Mouse (Mus musculus) neural tube, embryonic 11.5 days (tissue): Measurements from ENCODE around the gene Gm2696. TPM values are rescaled to one million over a fixed set of nuclear protein-coding genes. Genes with fewer than 3 reads are reported as not detected.

Source experiments
- ATAC-seq: fragments of 200-750 bp; cut with Nextera tagmentation; 2 replicates; pipeline ENCODE4 v1.8.0; 2017; ENCODE audit warnings: moderate number of reproducible peaks, mild to moderate bottlenecking, moderate TSS enrichment, moderate library complexity; ENCODE audit not compliant: insufficient read depth, low FRiP score, low TSS enrichment
- DNase-seq: peaks from one replicate; pipeline ENCODE4 v3.0.0-alpha.2; 2015; ENCODE audit warnings: low spot score
- H3K27ac ChIP-seq: fragments of 300-500 bp; sonication (generic); 2 replicates; pipeline ENCODE4 v1.5.1; 2014; ENCODE audit warnings: low read depth, mild to moderate bottlenecking, low read length
- H3K27me3 ChIP-seq: fragments of 300-500 bp; sonication (generic); 2 replicates; pipeline ENCODE4 v1.6.1; 2014; ENCODE audit warnings: mild to moderate bottlenecking, low read length, mixed read lengths; ENCODE audit not compliant: control insufficient read depth, insufficient read depth
- H3K36me3 ChIP-seq: fragments of 300-500 bp; sonication (generic); 2 replicates; pipeline ENCODE4 v1.6.1; 2014; ENCODE audit warnings: mild to moderate bottlenecking, low read length, moderate library complexity, mixed read lengths; ENCODE audit not compliant: control insufficient read depth, insufficient read depth
- H3K4me1 ChIP-seq: fragments of 300-500 bp; sonication (generic); 2 replicates; pipeline ENCODE4 v1.6.1; 2014; ENCODE audit warnings: low read length, mixed read lengths; ENCODE audit not compliant: control insufficient read depth, insufficient read depth
- H3K4me2 ChIP-seq: fragments of 300-500 bp; sonication (generic); 2 replicates; pipeline ENCODE4 v1.6.1; 2014; ENCODE audit warnings: low read depth, mild to moderate bottlenecking, moderate library complexity
- H3K4me3 ChIP-seq: fragments of 300-500 bp; sonication (generic); 2 replicates; pipeline ENCODE4 v1.5.1; 2014; ENCODE audit warnings: low read depth, low read length
- H3K9ac ChIP-seq: fragments of 300-500 bp; sonication (generic); 2 replicates; pipeline ENCODE4 v1.6.1; 2014; ENCODE audit warnings: mild to moderate bottlenecking, low read length
- H3K9me3 ChIP-seq: fragments of 300-500 bp; sonication (generic); 2 replicates; pipeline ENCODE4 v1.6.1; 2016; ENCODE audit warnings: low read length; ENCODE audit not compliant: control insufficient read depth
- WGBS: fragments of 180-500 bp; shearing (Covaris S2); extraction: QIAGEN DNeasy Blood & Tissue Kit; methylation state at CpG from one replicate; pipeline ENCODE4 v1.1.7; 2014; 5-methylcytosine and 5-hydroxymethylcytosine counted together
- polyA plus RNA-seq: library from polyadenylated mRNA; unstranded; fragments of >200 nt; fragmentation: Nextera tagmentation; extraction: Ambion mirVana; gene quantifications from 2 replicates; pipeline ENCODE4 v1.2.1, GENCODE M21; 2014

Gm2696 gene
- polyA plus RNA-seq, 1 experiment from 2014 or later = not detected

GRCm38 (mm10) chr10:77864067-77864761 lies 49.7 kb downstream of the Gm2696 start:
- Histone ChIP-seq H3K36me3 (no peaks in the 10 kb centered on the region), H3K9me3 (no peaks in the 10 kb centered on the region), H3K4me1 (no peaks in the 10 kb centered on the region), H3K27me3 (no peaks in the 10 kb centered on the region), H3K27ac (no peak overlapping the region), H3K4me2 (peak overlapping the region; percentile 36), H3K4me3 (peak overlapping the region; percentile 19; the same call in 1 of the 2 replicates), H3K9ac (peak overlapping the region; percentile 42; the same call in 1 of the 2 replicates)
- DNase-seq (peak; percentile 49), ATAC-seq (peak; percentile 75)
- WGBS = 31% methylated on average over 14 of the region's 14 CpGs

GRCm38 (mm10) chr10:77864762-77865143 lies 50.3 kb downstream of the Gm2696 start:
- H3K4me1 ChIP-seq = no peaks in the 10 kb centered on the region
- H3K4me2 ChIP-seq = peak overlapping the region; percentile 36
- no peak overlapping the region for H3K27ac ChIP-seq
- H3K9me3 ChIP-seq = no peaks in the 10 kb centered on the region
- peak overlapping the region; percentile 19; the same call in 1 of the 2 replicates for H3K4me3 ChIP-seq
- H3K36me3 ChIP-seq = no peaks in the 10 kb centered on the region
- peak overlapping the region; percentile 42; the same call in 1 of the 2 replicates for H3K9ac ChIP-seq
- H3K27me3 ChIP-seq = no peaks in the 10 kb centered on the region
- WGBS = 44% methylated on average over 11 of the region's 11 CpGs
- DNase-seq (no peak), ATAC-seq (no peak; the same call in 1 of the 2 replicates)

GRCm38 (mm10) chr10:77867546-77867945 lies 53.1 kb downstream of the Gm2696 start:
- H3K4me1 ChIP-seq = no peaks in the 10 kb centered on the region
- no peak overlapping the region for H3K4me2 ChIP-seq
- ATAC-seq (no peak), DNase-seq (no peak)
- no peak overlapping the region for H3K9ac ChIP-seq
- H3K27me3 ChIP-seq = no peaks in the 10 kb centered on the region
- H3K4me3 ChIP-seq = no peak overlapping the region
- no peak overlapping the region for H3K27ac ChIP-seq
- no peaks in the 10 kb centered on the region for H3K9me3 ChIP-seq
- H3K36me3 ChIP-seq = no peaks in the 10 kb centered on the region
- 42% methylated on average over 1 of the region's 1 CpGs for WGBS

GRCm38 (mm10) chr10:77869651-77870050 lies 55.2 kb downstream of the Gm2696 start:
- no peak overlapping the region for H3K27ac ChIP-seq
- no peaks in the 10 kb centered on the region for H3K4me1 ChIP-seq
- no peaks in the 10 kb centered on the region for H3K36me3 ChIP-seq
- H3K27me3 ChIP-seq = no peaks in the 10 kb centered on the region
- ATAC-seq = no peak
- H3K9me3 ChIP-seq = no peaks in the 10 kb centered on the region
- H3K4me3 ChIP-seq = no peak overlapping the region
- DNase-seq = no peak
- no peak overlapping the region for H3K4me2 ChIP-seq
- 88% methylated on average over 7 of the region's 7 CpGs for WGBS
- no peak overlapping the region for H3K9ac ChIP-seq

GRCm38 (mm10) chr10:77878985-77879384 lies 64.5 kb downstream of the Gm2696 start:
- Histone ChIP-seq H3K4me2 (no peak overlapping the region), H3K4me1 (no peaks in the 10 kb centered on the region), H3K27me3 (no peaks in the 10 kb centered on the region), H3K9me3 (no peaks in the 10 kb centered on the region), H3K27ac (no peak overlapping the region), H3K9ac (no peak overlapping the region), H3K4me3 (no peak overlapping the region), H3K36me3 (no peaks in the 10 kb centered on the region)
- ATAC-seq (no peak), DNase-seq (no peak)
- 54% methylated on average over 6 of the region's 6 CpGs for WGBS

- H3K4me1 ChIP-seq = no peaks in the 10 kb centered on the region
- H3K9ac ChIP-seq = no peak overlapping the region
- ATAC-seq (no peak), DNase-seq (no peak)
- no peak overlapping the region for H3K27ac ChIP-seq
- no peaks in the 10 kb centered on the region for H3K9me3 ChIP-seq
- H3K4me3 ChIP-seq = no peak overlapping the region
- no peaks in the 10 kb centered on the region for H3K36me3 ChIP-seq
- 68% methylated on average over 3 of the region's 3 CpGs for WGBS
- no peaks in the 10 kb centered on the region for H3K27me3 ChIP-seq
- no peak overlapping the region for H3K4me2 ChIP-seq
These were observed 65.8 kb downstream of the Gm2696 start for GRCm38 (mm10) chr10:77880305-77880704.

GRCm38 (mm10) chr10:77882553-77882952 lies 68.1 kb downstream of the Gm2696 start:
- DNase-seq (no peak), ATAC-seq (no peak)
- Histone ChIP-seq H3K4me3 (no peak overlapping the region), H3K27ac (no peak overlapping the region), H3K9ac (no peak overlapping the region), H3K27me3 (no peaks in the 10 kb centered on the region), H3K4me1 (no peaks in the 10 kb centered on the region), H3K36me3 (no peaks in the 10 kb centered on the region), H3K9me3 (no peaks in the 10 kb centered on the region), H3K4me2 (no peak overlapping the region)
- WGBS = 81% methylated on average over 5 of the region's 5 CpGs

Other genes starting within 250 kb of the Gm2696 start
- 71.4 and 72.1 TPM in 2 replicates for gene Pttg1ip, start 233.0 kb upstream of the Gm2696 start, polyA plus RNA-seq
- 334 and 346 TPM in 2 replicates for gene Sumo3, start 208.6 kb upstream of the Gm2696 start, polyA plus RNA-seq
- 1.4 and 4.8 TPM in 2 replicates for gene Gm49325, start 208.5 kb upstream of the Gm2696 start, polyA plus RNA-seq
- gene Ube2g2, start 192.4 kb upstream of the Gm2696 start, polyA plus RNA-seq = 65.9 and 66.0 TPM in 2 replicates
- gene Tspear, start 128.1 kb upstream of the Gm2696 start, polyA plus RNA-seq = 0.92 and 1.0 TPM in 2 replicates
- not detected in 2 replicates for gene Gm19402, start 123.9 kb upstream of the Gm2696 start, polyA plus RNA-seq
- gene Gm9508, start 117.4 kb upstream of the Gm2696 start, polyA plus RNA-seq = not detected in 2 replicates
- not detected in 2 replicates for gene Gm10272, start 108.1 kb upstream of the Gm2696 start, polyA plus RNA-seq
- gene Gm10024, start 103.2 kb upstream of the Gm2696 start, polyA plus RNA-seq = not detected in 2 replicates
- gene Gm10142, start 98.9 kb upstream of the Gm2696 start, polyA plus RNA-seq = not detected in 2 replicates
- not detected in 2 replicates for gene Krtap12-1, start 94.1 kb upstream of the Gm2696 start, polyA plus RNA-seq
- gene Gm10100, start 88.2 kb upstream of the Gm2696 start, polyA plus RNA-seq = not detected in 2 replicates
- not detected in 2 replicates for gene Gm18596, start 72.0 kb upstream of the Gm2696 start, polyA plus RNA-seq
- gene Gm9736, start 63.3 kb upstream of the Gm2696 start, polyA plus RNA-seq = not detected in 2 replicates
- not detected in 2 replicates for gene Gm3233, start 55.0 kb upstream of the Gm2696 start, polyA plus RNA-seq
- gene Gm3238, start 43.4 kb upstream of the Gm2696 start, polyA plus RNA-seq = not detected in 2 replicates
- gene Gm7138, start 37.7 kb upstream of the Gm2696 start, polyA plus RNA-seq = not detected in 2 replicates
- gene Gm3250, start 32.1 kb upstream of the Gm2696 start, polyA plus RNA-seq = not detected in 2 replicates
- gene Gm7137, start 26.5 kb upstream of the Gm2696 start, polyA plus RNA-seq = not detected in 2 replicates
- gene Gm9639, start 19.6 kb upstream of the Gm2696 start, polyA plus RNA-seq = not detected in 2 replicates
- not detected in 2 replicates for gene Gm19668, start 15.5 kb upstream of the Gm2696 start, polyA plus RNA-seq
- not detected in 2 replicates for gene Gm9507, start 2.8 kb upstream of the Gm2696 start, polyA plus RNA-seq
- gene Krtap10-4, start 12.4 kb downstream of the Gm2696 start, polyA plus RNA-seq = not detected in 2 replicates
- not detected in 2 replicates for gene Krtap10-10, start 21.3 kb downstream of the Gm2696 start, polyA plus RNA-seq
- not detected in 2 replicates for gene Gm36176, start 32.1 kb downstream of the Gm2696 start, polyA plus RNA-seq
- not detected in 2 replicates for gene Gm10318, start 38.2 kb downstream of the Gm2696 start, polyA plus RNA-seq
- not detected in 2 replicates for gene Gm3285, start 47.3 kb downstream of the Gm2696 start, polyA plus RNA-seq
- 4.3 and 4.8 TPM in 2 replicates for gene Lrrc3, start 87.9 kb downstream of the Gm2696 start, polyA plus RNA-seq
- gene Trpm2, start 155.9 kb downstream of the Gm2696 start, polyA plus RNA-seq = 0.58 and 1.4 TPM in 2 replicates
- 35.9 and 42.5 TPM in 2 replicates for gene 1810043G02Rik, start 163.8 kb downstream of the Gm2696 start, polyA plus RNA-seq
- 125 and 127 TPM in 2 replicates for gene Pfkl, start 195.4 kb downstream of the Gm2696 start, polyA plus RNA-seq
- gene Dnmt3l, start 227.3 kb downstream of the Gm2696 start, polyA plus RNA-seq = not detected in 2 replicates
- gene Aire, start 228.9 kb downstream of the Gm2696 start, polyA plus RNA-seq = not detected in 2 replicates